Mouse (Mus musculus) cortical plate, adult 2 months (tissue): Measurements from ENCODE around the gene Bola1. TPM values are rescaled to one million over a fixed set of nuclear protein-coding genes. Genes with fewer than 3 reads are reported as not detected.
"Not testable (repeated sequence)": the region's sequence is repeated elsewhere in the genome, so short reads cannot be mapped to it uniquely, and the experiment has no call there.

Experiments used
- H3K27ac ChIP-seq: fragments of 200-500 bp; 2 replicates; pipeline ENCODE4 v1.5.1; 2012; ENCODE audit warnings: low read length, control low read depth, inconsistent platforms; ENCODE audit not compliant: insufficient read depth
- H3K4me1 ChIP-seq: fragments of 200-500 bp; 2 replicates; pipeline ENCODE4 v1.6.1; 2011; ENCODE audit warnings: low read length; ENCODE audit not compliant: control insufficient read depth, insufficient read depth
- H3K4me3 ChIP-seq: fragments of 200-500 bp; 2 replicates; pipeline ENCODE4 v1.5.1; 2011; ENCODE audit warnings: mild to moderate bottlenecking, low read length, control low read depth; ENCODE audit not compliant: insufficient read depth
- CTCF ChIP-seq: fragments of 200-500 bp; IDR thresholded peaks from 2 replicates; pipeline ENCODE4 v1.5.1; 2011; ENCODE audit warnings: mild to moderate bottlenecking, control low read depth, low read length; ENCODE audit not compliant: insufficient read depth; ENCODE audit errors: extremely low read depth
- POLR2A ChIP-seq: fragments of 200-500 bp; IDR thresholded peaks from 2 replicates; pipeline ENCODE4 v1.6.1; 2011; ENCODE audit warnings: mild to moderate bottlenecking, low read length, control low read depth; ENCODE audit not compliant: insufficient read depth; ENCODE audit errors: extremely low read depth
- polyA plus RNA-seq: library from polyadenylated mRNA; depleted of rRNA; stranded (reverse); fragments of >200 nt; gene quantifications from 2 replicates; pipeline ENCODE4 v1.2.3, GENCODE M21; 2012; rRNA removed

The Bola1 gene
- 29.4 and 29.9 TPM in 2 replicates for polyA plus RNA-seq

- H3K4me3 ChIP-seq, result peak within 1 kb of the TSS; percentile 69
- TF ChIP-seq CTCF, result no peak
- TF ChIP-seq POLR2A, result peak; percentile 78
- peaks cover 3% of the 10 kb centered on the region; the same call in 1 of the 2 replicates for H3K4me1 ChIP-seq
- H3K27ac ChIP-seq, result peak within 1 kb of the TSS; percentile 94
Observed at GRCm38 (mm10) chr3:96219661-96220130, at the start of gene Bola1, which contains the start of gene Hist2h2ab. Bola1 (minus strand) TSS chr3:96219709. Hist2h2ab (plus strand) TSS chr3:96219865.

GRCm38 (mm10) chr3:96268776-96269378, 49.4 kb upstream of the Bola1 start:
- H3K4me1 ChIP-seq, result not testable (repeated sequence)
- peak overlapping the region; percentile 72 for H3K4me3 ChIP-seq

DNA sequence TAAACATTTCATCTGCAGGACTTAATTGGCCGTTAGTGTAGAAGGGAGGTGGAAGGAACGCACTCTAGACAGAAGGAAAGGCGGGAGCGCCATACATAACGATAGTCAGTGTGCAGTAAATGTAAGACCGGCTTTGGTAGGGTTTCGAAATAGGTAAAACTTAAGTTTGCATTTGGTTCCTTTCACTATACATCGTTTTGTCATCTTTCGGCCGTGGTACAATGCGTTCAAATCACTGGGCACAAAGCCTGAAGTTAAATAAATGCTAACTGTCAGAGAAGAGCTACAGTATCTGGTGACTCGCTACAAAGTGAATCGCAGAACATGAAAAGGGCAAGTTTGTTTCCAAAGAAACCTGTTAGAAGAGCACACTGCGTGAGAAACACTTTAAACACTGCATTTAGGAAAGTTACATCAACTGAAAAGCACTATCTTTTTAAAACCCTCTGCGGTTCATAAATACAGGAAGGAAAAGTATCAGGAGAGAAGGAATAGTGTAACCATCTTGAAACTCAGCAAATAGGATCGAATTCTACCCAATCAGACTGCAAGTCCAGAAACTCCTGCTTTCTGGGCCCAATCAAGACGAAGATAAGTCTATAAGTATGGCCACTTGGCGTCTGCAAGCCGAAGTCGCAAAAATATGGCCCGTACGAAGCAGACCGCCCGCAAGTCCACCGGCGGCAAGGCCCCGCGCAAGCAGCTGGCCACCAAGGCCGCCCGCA, 48.7 kb upstream of the Bola1 start, which contains the start of gene Hist2h3b:
Gene Hist2h3b (plus strand): TSS at position 604 of the 725 bp plus-strand sequence.
- Histone ChIP-seq H3K27ac (peak within 1 kb of the TSS; percentile 95), H3K4me3 (peak within 1 kb of the TSS; percentile 72), H3K4me1 (peaks cover 3% of the 10 kb centered on the region; the same call in 1 of the 2 replicates)
- TF ChIP-seq POLR2A (peak; percentile 97), CTCF (no peak)

More at GRCm38 (mm10) chr3:96268776-96269378, 49.4 kb upstream of the Bola1 start:
- peak overlapping the region; percentile 95 for H3K27ac ChIP-seq

DNA sequence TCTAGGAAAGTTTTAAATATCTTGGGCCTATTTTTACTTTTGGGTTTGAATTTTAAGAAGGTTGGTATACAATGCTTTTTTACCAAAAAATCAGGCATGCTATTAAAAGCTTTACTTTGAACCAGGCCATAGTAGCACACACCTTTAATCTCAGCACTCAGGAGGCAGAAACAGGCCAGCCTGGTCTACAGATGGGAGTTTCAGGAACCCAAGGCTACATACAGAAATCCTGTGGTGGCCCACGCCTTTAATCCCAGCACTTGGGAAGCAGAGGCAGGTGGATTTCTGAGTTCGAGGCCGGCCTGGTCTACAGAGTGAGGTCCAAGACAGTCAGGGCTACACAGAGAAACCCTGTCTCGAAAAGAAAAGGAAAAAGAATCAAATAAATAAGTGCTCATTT, 48.0 kb upstream of the Bola1 start:
- no peak overlapping the region; the same call in 1 of the 2 replicates for H3K4me3 ChIP-seq
- no peak for TF ChIP-seq POLR2A
- no peak for TF ChIP-seq CTCF
- H3K4me1 ChIP-seq, result peaks cover 3% of the 10 kb centered on the region; the same call in 1 of the 2 replicates
- no peak overlapping the region for H3K27ac ChIP-seq

DNA sequence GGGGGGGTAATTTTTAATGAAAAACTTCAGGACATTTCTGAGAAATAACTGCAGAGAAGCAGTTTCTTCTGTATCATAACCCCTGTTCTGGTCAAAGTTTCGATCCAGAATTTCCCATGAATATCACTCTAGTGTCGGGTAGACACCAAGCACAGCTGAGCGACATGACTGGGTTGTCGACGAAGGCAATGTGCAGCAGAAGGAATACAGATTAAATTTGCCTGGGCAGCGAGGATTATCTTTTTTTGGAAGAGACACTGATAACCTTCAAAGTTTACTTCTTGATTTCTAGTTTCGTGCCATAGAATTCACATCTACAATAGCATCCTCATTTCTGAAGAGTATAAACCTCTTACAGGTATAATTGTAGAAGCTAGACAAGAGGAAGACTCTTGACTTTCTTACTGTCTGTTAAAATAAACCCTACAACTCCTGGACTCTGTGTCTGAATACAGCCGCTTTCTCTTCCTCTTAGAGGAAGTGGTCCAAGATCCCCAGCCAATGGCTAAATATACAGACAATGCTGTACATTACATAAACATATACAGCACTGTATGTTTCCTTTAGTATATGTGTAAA, 46.7 kb upstream of the Bola1 start:
- H3K4me3 ChIP-seq, result no peak overlapping the region
- TF ChIP-seq CTCF (no peak), POLR2A (no peak)
- H3K4me1 ChIP-seq, result peaks cover 3% of the 10 kb centered on the region; the same call in 1 of the 2 replicates
- no peak overlapping the region for H3K27ac ChIP-seq

GRCm38 (mm10) chr3:96264404-96264949, 45.0 kb upstream of the Bola1 start:
- H3K4me1 ChIP-seq, result peaks cover 3% of the 10 kb centered on the region; the same call in 1 of the 2 replicates
- no peak overlapping the region for H3K4me3 ChIP-seq
- H3K27ac ChIP-seq, result peak overlapping the region; percentile 85
- no peak for TF ChIP-seq POLR2A
- no peak for TF ChIP-seq CTCF

GRCm38 (mm10) chr3:96263558-96264403, 44.3 kb upstream of the Bola1 start:
- H3K4me3 ChIP-seq, result peak overlapping the region; percentile 59
- H3K4me1 ChIP-seq, result peaks cover 3% of the 10 kb centered on the region; the same call in 1 of the 2 replicates
- TF ChIP-seq CTCF (no peak), POLR2A (no peak)
- H3K27ac ChIP-seq, result peak overlapping the region; percentile 85

DNA sequence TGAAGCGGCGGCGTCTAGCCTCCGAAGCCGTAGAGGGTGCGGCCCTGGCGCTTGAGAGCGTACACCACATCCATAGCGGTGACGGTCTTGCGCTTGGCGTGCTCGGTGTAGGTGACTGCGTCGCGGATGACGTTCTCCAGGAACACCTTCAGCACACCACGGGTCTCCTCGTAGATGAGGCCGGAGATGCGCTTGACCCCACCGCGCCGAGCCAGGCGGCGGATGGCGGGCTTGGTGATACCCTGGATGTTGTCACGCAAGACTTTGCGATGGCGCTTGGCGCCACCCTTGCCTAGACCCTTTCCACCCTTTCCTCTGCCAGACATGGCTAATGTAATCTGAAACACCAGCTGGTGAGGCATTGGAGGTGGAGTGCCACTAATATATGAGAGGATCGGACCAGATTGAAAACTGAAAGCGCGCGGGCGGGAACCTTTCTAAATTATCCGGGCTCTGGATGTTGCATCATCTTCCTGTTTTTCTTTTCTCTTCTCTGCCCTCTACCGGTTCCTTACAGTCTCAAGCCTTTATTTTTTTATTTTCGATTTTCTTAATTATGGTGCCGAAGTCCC, 43.6 kb upstream of the Bola1 start, which contains the start of gene Hist2h4:
Gene Hist2h4 (minus strand): TSS at position 333 of the 572 bp plus-strand sequence.
- Histone ChIP-seq H3K4me1 (peaks cover 2% of the 10 kb centered on the region; the same call in 1 of the 2 replicates), H3K4me3 (peak within 1 kb of the TSS; percentile 59), H3K27ac (peak within 1 kb of the TSS; percentile 85)
- TF ChIP-seq CTCF (no peak), POLR2A (peak; percentile 100)
